Mouse (Mus musculus): Measurements from ENCODE around the gene Rap1gap2. TPM values are rescaled to one million over a fixed set of nuclear protein-coding genes. Genes with fewer than 3 reads are reported as not detected.

Rap1gap2 gene
- polyA plus RNA-seq, 1 experiment from 2014 or later, result 13.1 TPM

DNA sequence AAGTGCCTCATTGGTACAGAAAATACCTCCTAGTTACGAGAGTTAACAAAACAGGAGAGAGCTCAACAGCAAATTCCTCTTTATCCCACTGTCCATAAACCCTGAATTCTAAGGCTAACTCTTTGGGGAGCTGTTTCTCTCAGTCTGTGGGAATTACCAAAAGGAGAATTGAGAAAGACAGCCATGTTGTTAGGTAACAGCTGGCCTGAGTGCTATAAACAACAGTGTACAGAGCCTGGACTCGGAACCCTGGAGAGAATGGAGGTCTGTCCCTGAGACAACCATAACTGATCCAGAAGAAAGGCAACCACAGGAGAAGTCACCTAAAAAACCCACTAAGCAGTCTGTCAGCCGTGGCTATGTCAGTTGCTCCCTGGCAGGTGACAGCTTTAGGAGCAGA is 198.3 kb downstream of the Rap1gap2 start:
- no peak overlapping the region for H3K27ac ChIP-seq
- ATAC-seq (ENCODE audit: insufficient read depth, low FRiP score, low read depth), result no peak
- no peaks in the 10 kb centered on the region for H3K9me3 ChIP-seq
- H3K4me2 ChIP-seq, result no peak overlapping the region
- H3K9ac ChIP-seq, result no peak overlapping the region
- H3K27me3 ChIP-seq (replicated peaks), result no peaks in the 10 kb centered on the region
- H3K4me1 ChIP-seq, result peaks cover 22% of the 10 kb centered on the region
- H3K4me3 ChIP-seq (replicated peaks), result no peak overlapping the region
- no peaks in the 10 kb centered on the region for H3K36me3 ChIP-seq
- 74% methylated on average over 3 of the region's 3 CpGs for WGBS

DNA sequence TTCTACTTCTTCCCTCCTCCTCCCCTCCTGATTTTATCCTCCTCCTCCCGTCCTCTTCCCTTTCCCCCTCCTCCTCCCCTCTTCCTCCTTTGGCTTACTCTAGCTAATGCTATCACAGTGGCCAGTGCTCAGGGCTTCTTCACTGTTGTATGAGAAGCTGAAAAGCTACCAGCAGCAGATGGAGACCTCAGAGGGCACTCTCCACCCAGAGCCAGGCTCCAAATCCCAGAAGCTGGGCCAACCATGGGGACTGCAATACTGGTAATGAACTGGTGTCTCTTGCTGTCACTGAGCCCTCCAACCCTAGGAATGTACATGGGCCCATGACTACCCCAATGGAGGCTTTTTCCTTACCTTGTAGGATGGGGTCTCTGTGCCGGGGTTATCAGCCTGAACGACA is 198.8 kb downstream of the Rap1gap2 start:
- ATAC-seq (ENCODE audit: insufficient read depth, low FRiP score, low read depth), result no peak
- H3K9ac ChIP-seq, result no peak overlapping the region
- H3K4me2 ChIP-seq, result no peak overlapping the region
- H3K36me3 ChIP-seq, result no peaks in the 10 kb centered on the region
- H3K9me3 ChIP-seq, result no peaks in the 10 kb centered on the region
- H3K4me1 ChIP-seq, result peaks cover 22% of the 10 kb centered on the region
- WGBS, result 69% methylated on average over 3 of the region's 3 CpGs
- H3K27ac ChIP-seq, result no peak overlapping the region
- no peak overlapping the region for H3K4me3 ChIP-seq (replicated peaks)
- H3K27me3 ChIP-seq (replicated peaks), result no peaks in the 10 kb centered on the region

DNA sequence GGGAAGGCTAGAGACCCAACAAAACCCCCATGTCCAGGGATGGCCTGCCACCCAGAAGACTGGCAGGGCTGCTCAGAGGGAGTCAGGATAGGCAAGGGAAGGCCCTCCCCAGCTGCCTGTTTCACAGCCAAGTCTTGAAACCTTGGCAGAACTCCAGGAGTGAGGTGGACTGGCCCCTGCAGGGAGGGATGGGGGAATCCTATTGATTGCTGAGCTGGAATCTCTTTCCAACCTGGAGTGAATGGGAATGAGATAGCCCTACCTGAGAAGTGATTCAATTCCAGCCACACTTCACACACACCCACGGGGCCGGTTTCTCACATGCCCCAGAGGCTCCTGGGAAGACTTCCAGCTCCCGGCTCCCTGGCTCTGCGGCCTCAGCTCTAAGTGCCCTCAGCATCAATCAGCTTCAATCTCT is 200.9 kb downstream of the Rap1gap2 start:
- 41% methylated on average over 4 of the region's 4 CpGs for WGBS
- H3K27ac ChIP-seq, result peak overlapping the region; percentile 71
- no peak overlapping the region for H3K9ac ChIP-seq

DNA sequence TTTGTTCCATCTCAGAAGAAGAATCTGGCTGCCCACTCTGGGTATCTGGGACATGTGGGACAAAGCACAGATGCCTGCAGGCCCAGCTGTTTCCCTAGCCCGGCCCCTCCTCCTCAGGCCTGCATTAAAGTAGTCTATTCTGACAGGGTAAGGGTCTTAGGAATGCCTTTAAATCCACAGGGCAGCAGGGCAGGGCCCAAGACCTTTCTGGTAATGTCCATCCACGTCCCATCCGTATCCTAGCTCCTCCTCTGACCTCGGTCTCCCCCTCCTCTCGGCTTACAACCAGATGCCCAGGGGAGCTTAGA is 201.3 kb downstream of the Rap1gap2 start:
- H3K9ac ChIP-seq, result no peak overlapping the region
- H3K27me3 ChIP-seq (replicated peaks), result no peaks in the 10 kb centered on the region
- no peak overlapping the region for H3K4me3 ChIP-seq (replicated peaks)
- H3K9me3 ChIP-seq, result no peaks in the 10 kb centered on the region
- H3K4me2 ChIP-seq, result no peak overlapping the region
- H3K27ac ChIP-seq, result peak overlapping the region; percentile 71
- H3K36me3 ChIP-seq, result no peaks in the 10 kb centered on the region
- ATAC-seq (ENCODE audit: insufficient read depth, low FRiP score, low read depth), result peak; percentile 16; the same call in 1 of the 2 replicates
- peaks cover 22% of the 10 kb centered on the region for H3K4me1 ChIP-seq
- 57% methylated on average over 5 of the region's 5 CpGs for WGBS

More for the DNA sequence above, 200.9 kb downstream of the Rap1gap2 start:
- no peak overlapping the region for H3K4me3 ChIP-seq (replicated peaks)
- H3K36me3 ChIP-seq, result no peaks in the 10 kb centered on the region
- peaks cover 22% of the 10 kb centered on the region for H3K4me1 ChIP-seq
- no peaks in the 10 kb centered on the region for H3K27me3 ChIP-seq (replicated peaks)
- peak; percentile 40; the same call in 1 of the 2 replicates for ATAC-seq (ENCODE audit: insufficient read depth, low FRiP score, low read depth)
- H3K9me3 ChIP-seq, result no peaks in the 10 kb centered on the region
- no peak overlapping the region for H3K4me2 ChIP-seq

DNA sequence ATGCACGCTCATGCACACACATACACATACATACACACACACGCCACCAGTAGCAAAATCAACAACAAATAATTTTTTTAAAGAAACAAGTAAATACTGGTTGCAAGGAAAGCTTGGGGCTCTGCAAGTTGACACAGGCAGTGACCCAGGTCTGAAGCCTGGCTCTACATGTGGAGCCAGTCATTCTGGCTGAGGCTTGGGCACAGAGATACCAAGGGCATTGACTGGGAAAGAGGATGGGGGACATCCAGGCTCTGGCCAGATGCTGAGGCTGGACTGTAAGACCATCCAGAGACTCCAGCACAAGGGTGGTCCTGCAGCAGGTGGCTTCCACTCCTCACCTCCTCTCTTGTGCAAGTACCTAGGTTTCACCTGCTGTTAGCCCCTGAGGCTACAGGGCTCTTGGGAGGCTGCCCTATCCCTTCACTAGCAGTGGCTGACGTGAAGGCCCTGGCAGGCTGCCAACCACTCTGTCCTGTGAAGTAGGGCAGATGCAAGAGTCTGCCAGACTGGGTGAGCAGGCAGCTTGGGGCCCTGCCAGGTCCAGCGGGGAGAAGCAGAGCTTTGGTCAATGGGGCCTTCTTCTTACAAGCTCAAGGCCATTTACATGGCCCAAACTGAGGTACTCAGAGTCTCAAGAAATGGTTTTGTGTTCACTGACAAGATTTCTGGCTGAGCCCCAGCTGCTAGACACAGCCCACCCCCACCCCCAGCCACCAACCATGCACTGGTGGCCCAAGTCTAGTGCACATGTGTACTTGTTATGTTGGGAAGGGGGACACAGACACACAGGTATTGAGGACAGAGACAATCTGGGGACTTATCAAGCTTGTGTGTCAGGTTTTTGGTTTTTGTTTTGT is 201.9 kb downstream of the Rap1gap2 start:
- Histone ChIP-seq H3K4me1 (peaks cover 22% of the 10 kb centered on the region), H3K4me3 (replicated peaks) (no peak overlapping the region), H3K27ac (peak overlapping the region; percentile 71), H3K4me2 (no peak overlapping the region), H3K36me3 (no peaks in the 10 kb centered on the region), H3K9ac (no peak overlapping the region), H3K27me3 (replicated peaks) (no peaks in the 10 kb centered on the region), H3K9me3 (no peaks in the 10 kb centered on the region)
- WGBS, result 51% methylated on average over 4 of the region's 4 CpGs
- ATAC-seq (ENCODE audit: insufficient read depth, low FRiP score, low read depth), result peak; percentile 83

DNA sequence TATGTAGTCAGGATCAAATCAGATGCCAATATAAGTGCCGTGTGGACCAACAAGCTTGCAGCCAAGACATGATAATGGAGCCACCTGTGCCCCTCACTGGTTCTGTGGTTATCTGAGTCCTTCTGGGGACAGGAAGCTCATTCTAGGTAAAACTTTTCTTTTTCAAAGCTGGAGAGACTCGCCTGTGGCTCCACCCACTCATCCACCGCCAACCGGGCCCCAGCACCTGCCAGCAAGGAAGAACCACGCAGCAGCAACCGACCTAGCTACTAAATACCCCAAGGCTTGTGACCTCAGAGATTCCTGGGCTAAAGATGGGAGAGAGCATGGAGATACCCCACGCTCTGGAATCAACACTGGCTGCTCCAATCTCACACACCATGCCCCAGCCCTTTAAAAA is 205.5 kb downstream of the Rap1gap2 start:
- Histone ChIP-seq H3K4me2 (no peak overlapping the region), H3K9ac (no peak overlapping the region), H3K4me3 (replicated peaks) (no peak overlapping the region), H3K27me3 (replicated peaks) (no peaks in the 10 kb centered on the region), H3K9me3 (no peaks in the 10 kb centered on the region), H3K36me3 (no peaks in the 10 kb centered on the region), H3K27ac (no peak overlapping the region), H3K4me1 (peaks cover 18% of the 10 kb centered on the region)
- WGBS, result 71% methylated on average over 7 of the region's 7 CpGs
- no peak for ATAC-seq (ENCODE audit: insufficient read depth, low FRiP score, low read depth)

DNA sequence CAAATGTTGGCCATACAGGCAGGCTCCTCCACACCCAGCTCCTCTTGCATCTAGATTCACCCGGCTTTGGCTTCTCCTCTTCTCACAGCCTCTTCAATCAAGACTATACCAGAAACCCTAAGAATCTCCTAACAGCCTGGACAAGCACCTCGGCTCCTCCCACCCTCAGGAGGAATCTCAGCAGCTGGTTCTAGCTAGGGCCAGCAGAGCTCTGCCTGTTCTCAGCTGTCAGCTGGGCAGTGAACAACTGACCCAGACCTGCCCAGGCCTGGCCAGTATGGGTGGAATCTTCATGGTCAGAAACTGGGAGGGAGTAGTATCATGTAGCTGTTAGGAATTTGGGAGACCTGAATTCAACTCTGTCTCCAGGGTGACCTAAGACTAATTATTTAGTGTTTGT is 206.5 kb downstream of the Rap1gap2 start:
- H3K27me3 ChIP-seq (replicated peaks), result no peaks in the 10 kb centered on the region
- peaks cover 8% of the 10 kb centered on the region for H3K4me1 ChIP-seq
- H3K27ac ChIP-seq, result no peak overlapping the region
- H3K9me3 ChIP-seq, result no peaks in the 10 kb centered on the region
- no peak for ATAC-seq (ENCODE audit: insufficient read depth, low FRiP score, low read depth)
- no peaks in the 10 kb centered on the region for H3K36me3 ChIP-seq
- H3K9ac ChIP-seq, result no peak overlapping the region
- 28% methylated on average over 2 of the region's 2 CpGs for WGBS
- H3K4me3 ChIP-seq (replicated peaks), result no peak overlapping the region
- no peak overlapping the region for H3K4me2 ChIP-seq

DNA sequence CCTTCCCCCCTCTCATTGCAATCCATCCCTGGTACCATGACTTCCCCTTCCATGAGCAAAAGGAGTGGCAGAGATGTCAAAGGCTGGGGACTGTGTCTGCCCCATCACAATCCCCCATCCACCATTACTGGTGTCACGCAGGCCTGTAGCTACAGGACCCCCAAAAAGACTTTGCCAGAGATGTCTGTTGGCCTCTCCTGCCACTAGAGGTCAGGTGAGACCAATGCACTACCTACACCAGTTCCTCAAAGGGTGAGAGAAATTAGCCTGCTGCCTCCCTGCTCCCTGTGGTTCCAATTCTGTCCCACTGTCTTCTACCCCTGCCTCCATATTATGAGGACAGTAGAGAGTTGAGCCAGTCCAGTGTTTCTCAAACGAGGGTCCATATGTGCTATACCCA is 208.6 kb downstream of the Rap1gap2 start:
- no peaks in the 10 kb centered on the region for H3K4me1 ChIP-seq
- 45% methylated on average over 2 of the region's 2 CpGs for WGBS
- ATAC-seq (ENCODE audit: insufficient read depth, low FRiP score, low read depth), result no peak

DNA sequence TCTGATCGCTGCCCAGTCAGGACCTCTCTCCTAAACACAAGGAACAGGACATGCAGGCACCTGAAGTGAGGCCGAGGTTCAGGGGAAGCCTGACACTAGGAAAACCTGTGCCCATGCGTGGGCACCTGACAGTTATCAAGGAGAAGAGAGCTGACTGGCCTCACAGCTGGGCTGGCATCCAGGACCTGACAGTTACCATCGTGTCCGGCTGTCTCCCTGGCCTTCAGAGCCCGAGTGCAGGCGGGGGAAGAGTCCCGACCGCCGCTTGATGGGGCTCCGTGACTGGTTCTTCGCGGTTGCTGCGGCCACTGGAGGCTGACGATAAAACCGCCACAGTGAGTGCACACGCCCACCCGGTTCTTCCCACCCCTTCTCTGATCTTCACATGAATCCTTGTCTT is 215.1 kb downstream of the Rap1gap2 start:
- no peak overlapping the region for H3K27ac ChIP-seq
- no peaks in the 10 kb centered on the region for H3K4me1 ChIP-seq
- ATAC-seq (ENCODE audit: insufficient read depth, low FRiP score, low read depth), result no peak
- H3K9me3 ChIP-seq, result no peaks in the 10 kb centered on the region
- no peak overlapping the region for H3K4me2 ChIP-seq
- H3K27me3 ChIP-seq (replicated peaks), result no peaks in the 10 kb centered on the region
- no peak overlapping the region for H3K9ac ChIP-seq
- H3K4me3 ChIP-seq (replicated peaks), result no peak overlapping the region
- 82% methylated on average over 18 of the region's 18 CpGs for WGBS
- H3K36me3 ChIP-seq, result no peaks in the 10 kb centered on the region

More for the DNA sequence above, 208.6 kb downstream of the Rap1gap2 start:
- H3K27me3 ChIP-seq (replicated peaks), result no peaks in the 10 kb centered on the region
- no peak overlapping the region for H3K9ac ChIP-seq
- H3K27ac ChIP-seq, result no peak overlapping the region
- no peak overlapping the region for H3K4me2 ChIP-seq
- H3K9me3 ChIP-seq, result no peaks in the 10 kb centered on the region
- H3K4me3 ChIP-seq (replicated peaks), result no peak overlapping the region
- no peaks in the 10 kb centered on the region for H3K36me3 ChIP-seq

DNA sequence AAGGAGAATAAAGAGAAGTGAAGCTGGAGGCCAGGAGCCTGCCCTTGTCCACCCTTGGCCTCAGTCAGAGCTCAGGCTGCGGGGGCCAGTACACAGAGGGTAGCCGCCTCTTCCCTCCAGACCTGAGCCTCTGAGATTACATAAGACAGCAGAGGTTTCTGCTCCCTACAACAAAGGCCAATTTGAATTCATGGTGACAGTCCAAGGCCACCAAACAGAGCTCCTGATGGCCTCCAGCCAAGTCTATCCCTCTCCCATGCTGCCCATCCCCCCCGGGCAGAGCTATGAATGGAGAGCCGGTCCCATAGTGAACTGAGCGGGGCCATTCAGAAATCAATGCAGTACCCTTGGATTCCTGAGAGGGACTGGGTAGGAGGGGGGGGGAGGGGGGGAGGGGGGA is 217.2 kb downstream of the Rap1gap2 start:
- no peak overlapping the region for H3K4me3 ChIP-seq (replicated peaks)
- H3K27ac ChIP-seq, result no peak overlapping the region
- no peak overlapping the region for H3K4me2 ChIP-seq
- no peaks in the 10 kb centered on the region for H3K9me3 ChIP-seq
- H3K9ac ChIP-seq, result no peak overlapping the region
- no peaks in the 10 kb centered on the region for H3K27me3 ChIP-seq (replicated peaks)
- WGBS, result 77% methylated on average over 5 of the region's 5 CpGs
- no peaks in the 10 kb centered on the region for H3K4me1 ChIP-seq
- H3K36me3 ChIP-seq, result no peaks in the 10 kb centered on the region
- peak; percentile 56; the same call in 1 of the 2 replicates for ATAC-seq (ENCODE audit: insufficient read depth, low FRiP score, low read depth)

DNA sequence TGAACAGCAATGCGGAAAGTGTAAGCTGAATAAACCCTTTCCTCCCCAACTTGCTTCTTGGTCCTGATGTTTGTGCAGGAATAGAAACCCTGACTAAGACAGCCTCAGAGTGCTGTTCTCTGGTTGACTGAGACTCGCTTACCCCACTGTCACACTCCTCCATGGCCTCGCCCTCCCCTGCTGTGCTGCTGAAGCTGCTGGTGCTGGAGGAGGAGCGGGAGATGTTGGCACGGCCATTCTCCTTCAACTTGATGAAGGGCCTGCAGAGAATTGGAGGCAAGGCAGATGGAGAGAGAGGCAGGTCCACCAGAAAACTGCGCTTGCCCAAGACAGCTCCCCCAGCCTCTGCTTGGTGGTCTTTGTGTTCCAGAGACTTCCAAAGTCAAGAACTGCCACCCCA is 217.8 kb downstream of the Rap1gap2 start:
- WGBS, result 80% methylated on average over 6 of the region's 6 CpGs
- Histone ChIP-seq H3K9me3 (no peaks in the 10 kb centered on the region), H3K36me3 (no peaks in the 10 kb centered on the region), H3K27ac (no peak overlapping the region), H3K4me2 (no peak overlapping the region), H3K27me3 (replicated peaks) (no peaks in the 10 kb centered on the region), H3K9ac (no peak overlapping the region), H3K4me1 (no peaks in the 10 kb centered on the region), H3K4me3 (replicated peaks) (no peak overlapping the region)
- ATAC-seq (ENCODE audit: insufficient read depth, low FRiP score, low read depth), result no peak

DNA sequence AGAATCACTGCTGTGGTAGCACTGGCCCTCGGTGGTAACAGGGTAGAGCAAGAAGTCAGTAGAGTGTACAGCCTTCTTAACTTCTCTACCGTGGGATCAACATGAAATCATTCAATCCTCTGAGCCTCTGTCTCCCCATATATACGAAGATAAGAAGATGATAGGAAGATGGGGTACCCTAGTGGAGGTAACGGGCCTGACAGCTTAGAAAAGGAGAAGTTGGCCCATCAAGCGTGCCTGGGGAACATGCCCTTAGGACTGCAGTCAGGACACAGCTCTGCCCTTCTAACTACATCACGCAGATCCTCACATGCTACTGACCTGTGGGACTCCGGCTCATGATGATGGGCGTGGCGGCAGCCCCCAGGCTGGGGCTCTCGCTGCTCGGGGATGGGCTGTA is 218.8 kb downstream of the Rap1gap2 start:
- Histone ChIP-seq H3K4me1 (no peaks in the 10 kb centered on the region), H3K27me3 (replicated peaks) (no peaks in the 10 kb centered on the region), H3K9me3 (no peaks in the 10 kb centered on the region), H3K4me3 (replicated peaks) (no peak overlapping the region), H3K36me3 (no peaks in the 10 kb centered on the region), H3K27ac (no peak overlapping the region), H3K4me2 (no peak overlapping the region), H3K9ac (no peak overlapping the region)
- WGBS, result 77% methylated on average over 11 of the region's 11 CpGs
- no peak for ATAC-seq (ENCODE audit: insufficient read depth, low FRiP score, low read depth)
